Mouse (Mus musculus): ENCODE data around the gene Timm22. TPM values are rescaled to one million over a fixed set of nuclear protein-coding genes. Genes with fewer than 3 reads are reported as not detected.
A peak's percentile ranks its signal among the peaks of the same experiment; 100 is the strongest.

The Timm22 gene
- polyA plus RNA-seq, 1 experiment from 2014 or later, result 117 TPM

DNA sequence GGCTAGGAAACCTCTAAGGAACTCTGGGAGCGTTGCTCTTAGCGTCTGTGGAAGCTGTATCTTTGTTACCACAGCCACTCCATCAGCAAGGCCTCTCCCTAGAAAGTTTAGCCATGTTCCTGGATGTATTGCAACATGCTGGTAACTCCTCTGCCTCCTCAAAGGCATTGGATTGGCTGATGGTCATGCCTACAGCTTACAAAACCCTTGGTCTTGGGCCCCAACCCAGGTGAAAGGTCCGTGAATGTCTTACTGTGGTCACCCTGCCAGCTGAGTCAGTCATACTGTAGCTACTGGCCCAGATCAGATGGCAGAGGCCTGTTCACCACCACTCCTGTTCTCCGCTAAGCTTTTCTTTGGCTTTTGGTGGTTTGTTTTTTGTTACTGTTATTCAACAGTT lies 8.2 kb downstream of the Timm22 start:
- no peak for DNase-seq (ENCODE audit: low spot score)
- WGBS, result 87% methylated on average over 4 of the region's 4 CpGs

DNA sequence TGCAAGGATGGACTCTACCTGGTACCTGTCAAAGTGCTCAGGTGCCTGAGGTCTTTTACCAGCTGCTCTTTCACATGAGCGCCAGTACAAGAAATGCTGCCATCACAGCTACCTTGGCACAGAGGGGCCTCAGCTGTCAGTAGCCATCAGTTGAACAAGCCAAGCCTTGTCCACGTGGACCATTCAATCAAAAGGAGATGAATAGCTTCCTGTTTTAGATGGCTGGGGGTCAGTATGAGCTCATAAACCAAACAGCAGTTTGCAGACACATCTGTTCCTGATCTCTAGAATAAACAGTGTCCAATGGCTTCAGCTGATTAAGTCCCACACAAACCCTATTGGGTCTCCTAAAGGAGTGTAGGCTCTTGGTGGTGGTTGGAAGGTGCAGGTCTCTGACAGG lies 9.2 kb downstream of the Timm22 start:
- no peak overlapping the region for H3K4me3 ChIP-seq (ENCODE audit: low read depth, low read length)
- H3K27me3 ChIP-seq (replicated peaks; ENCODE audit: control insufficient read depth, insufficient read depth, low read length), result no peaks in the 10 kb centered on the region
- no peaks in the 10 kb centered on the region for H3K9me3 ChIP-seq (ENCODE audit: control insufficient read depth, low read length)
- DNase-seq (ENCODE audit: low spot score) (no peak), ATAC-seq (replicated peaks; ENCODE audit: low FRiP score, low TSS enrichment, low read depth) (no peak)
- peaks cover 16% of the 10 kb centered on the region for H3K4me1 ChIP-seq (replicated peaks; ENCODE audit: control insufficient read depth, insufficient read depth, low read length)
- H3K9ac ChIP-seq (ENCODE audit: low read length), result no peak overlapping the region
- no peak overlapping the region for H3K4me2 ChIP-seq (ENCODE audit: low read length)
- H3K27ac ChIP-seq (ENCODE audit: low read depth), result peak overlapping the region; percentile 30; the same call in 1 of the 2 replicates
- peaks cover 85% of the 10 kb centered on the region for H3K36me3 ChIP-seq (ENCODE audit: control insufficient read depth, insufficient read depth, low read length)
- WGBS, result 44% methylated on average over 2 of the region's 2 CpGs

More for the DNA sequence above, 8.2 kb downstream of the Timm22 start:
- Histone ChIP-seq H3K9ac (ENCODE audit: low read length) (no peak overlapping the region), H3K36me3 (ENCODE audit: control insufficient read depth, insufficient read depth, low read length) (peaks cover 87% of the 10 kb centered on the region), H3K9me3 (ENCODE audit: control insufficient read depth, low read length) (no peaks in the 10 kb centered on the region), H3K4me1 (replicated peaks; ENCODE audit: control insufficient read depth, insufficient read depth, low read length) (peaks cover 16% of the 10 kb centered on the region), H3K4me2 (ENCODE audit: low read length) (no peak overlapping the region), H3K27me3 (replicated peaks; ENCODE audit: control insufficient read depth, insufficient read depth, low read length) (no peaks in the 10 kb centered on the region), H3K4me3 (ENCODE audit: low read depth, low read length) (no peak overlapping the region), H3K27ac (ENCODE audit: low read depth) (no peak overlapping the region)
- ATAC-seq (replicated peaks; ENCODE audit: low FRiP score, low TSS enrichment, low read depth), result no peak

DNA sequence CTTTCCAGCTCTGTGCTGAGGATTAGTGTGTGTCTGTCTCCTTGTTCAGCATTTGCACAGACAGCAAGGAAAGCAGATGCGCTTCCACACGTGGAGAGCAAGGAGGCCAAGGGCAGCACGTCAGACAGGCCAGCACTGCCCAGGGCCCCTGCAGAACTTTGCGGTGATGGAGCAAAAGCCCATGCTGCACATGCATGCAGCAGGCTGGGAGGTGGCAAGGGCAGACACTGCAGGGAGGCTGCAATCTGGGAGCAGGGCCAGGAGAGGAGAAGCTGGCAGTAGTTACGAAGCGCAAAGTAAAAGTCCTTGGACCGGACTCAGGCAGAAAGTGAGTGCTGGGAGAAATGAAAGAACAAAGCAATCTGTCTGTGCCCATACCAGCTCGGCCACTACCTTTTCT lies 11.7 kb downstream of the Timm22 start:
- Histone ChIP-seq H3K27ac (ENCODE audit: low read depth) (no peak overlapping the region), H3K4me2 (ENCODE audit: low read length) (no peak overlapping the region), H3K9ac (ENCODE audit: low read length) (no peak overlapping the region), H3K36me3 (ENCODE audit: control insufficient read depth, insufficient read depth, low read length) (peaks cover 90% of the 10 kb centered on the region), H3K4me3 (ENCODE audit: low read depth, low read length) (no peak overlapping the region), H3K4me1 (replicated peaks; ENCODE audit: control insufficient read depth, insufficient read depth, low read length) (peaks cover 16% of the 10 kb centered on the region), H3K9me3 (ENCODE audit: control insufficient read depth, low read length) (no peaks in the 10 kb centered on the region), H3K27me3 (replicated peaks; ENCODE audit: control insufficient read depth, insufficient read depth, low read length) (no peaks in the 10 kb centered on the region)
- ATAC-seq (replicated peaks; ENCODE audit: low FRiP score, low TSS enrichment, low read depth) (no peak), DNase-seq (ENCODE audit: low spot score) (no peak)
- WGBS, result 85% methylated on average over 8 of the region's 8 CpGs

DNA sequence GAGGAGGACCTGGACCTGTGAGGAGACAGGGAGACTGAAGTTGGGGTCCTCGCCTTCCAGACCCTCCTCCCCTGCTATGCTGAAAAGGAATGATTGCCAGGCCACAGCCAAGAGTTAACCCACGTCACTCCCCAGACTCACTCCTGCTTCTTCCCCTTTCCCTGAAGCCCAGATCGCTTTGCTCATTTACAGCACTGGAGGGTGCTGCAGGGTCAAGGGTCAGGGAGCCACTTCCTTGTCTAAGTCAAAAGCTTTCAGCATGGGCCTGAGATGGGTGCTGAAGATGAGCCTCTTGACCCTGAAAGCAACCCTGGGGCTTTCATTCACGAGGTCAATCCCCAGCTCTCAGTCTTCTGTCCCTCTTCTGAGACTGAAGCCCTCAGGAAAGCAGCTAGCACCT lies 12.4 kb downstream of the Timm22 start:
- peaks cover 16% of the 10 kb centered on the region for H3K4me1 ChIP-seq (replicated peaks; ENCODE audit: control insufficient read depth, insufficient read depth, low read length)
- H3K27me3 ChIP-seq (replicated peaks; ENCODE audit: control insufficient read depth, insufficient read depth, low read length), result no peaks in the 10 kb centered on the region
- H3K27ac ChIP-seq (ENCODE audit: low read depth), result no peak overlapping the region
- 71% methylated on average over 4 of the region's 4 CpGs for WGBS
- H3K4me3 ChIP-seq (ENCODE audit: low read depth, low read length), result no peak overlapping the region
- no peaks in the 10 kb centered on the region for H3K9me3 ChIP-seq (ENCODE audit: control insufficient read depth, low read length)
- H3K4me2 ChIP-seq (ENCODE audit: low read length), result no peak overlapping the region
- H3K36me3 ChIP-seq (ENCODE audit: control insufficient read depth, insufficient read depth, low read length), result peaks cover 90% of the 10 kb centered on the region
- no peak overlapping the region for H3K9ac ChIP-seq (ENCODE audit: low read length)
- DNase-seq (ENCODE audit: low spot score) (no peak), ATAC-seq (replicated peaks; ENCODE audit: low FRiP score, low TSS enrichment, low read depth) (no peak)

DNA sequence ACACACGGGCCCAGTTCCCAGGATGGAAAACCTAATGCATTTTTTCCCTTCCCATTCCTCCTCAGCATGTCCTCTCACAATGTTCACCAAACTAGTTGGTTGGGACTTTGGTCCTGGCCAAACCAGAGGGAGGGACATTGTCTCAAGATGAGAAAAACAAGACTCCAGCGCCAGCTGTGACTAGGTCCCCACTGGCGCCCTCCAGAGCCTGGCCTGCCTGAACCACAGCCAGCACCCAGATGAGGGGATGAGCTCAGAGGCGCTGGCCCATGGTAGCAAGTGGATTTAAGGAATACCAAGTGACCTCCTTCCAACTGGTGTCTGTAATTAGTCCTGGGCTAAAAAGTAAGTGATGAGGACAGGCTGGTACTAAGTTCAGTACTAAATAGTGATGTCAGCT lies 14.1 kb downstream of the Timm22 start:
- WGBS, result 70% methylated on average over 4 of the region's 4 CpGs
- peaks cover 83% of the 10 kb centered on the region for H3K36me3 ChIP-seq (ENCODE audit: control insufficient read depth, insufficient read depth, low read length)

DNA sequence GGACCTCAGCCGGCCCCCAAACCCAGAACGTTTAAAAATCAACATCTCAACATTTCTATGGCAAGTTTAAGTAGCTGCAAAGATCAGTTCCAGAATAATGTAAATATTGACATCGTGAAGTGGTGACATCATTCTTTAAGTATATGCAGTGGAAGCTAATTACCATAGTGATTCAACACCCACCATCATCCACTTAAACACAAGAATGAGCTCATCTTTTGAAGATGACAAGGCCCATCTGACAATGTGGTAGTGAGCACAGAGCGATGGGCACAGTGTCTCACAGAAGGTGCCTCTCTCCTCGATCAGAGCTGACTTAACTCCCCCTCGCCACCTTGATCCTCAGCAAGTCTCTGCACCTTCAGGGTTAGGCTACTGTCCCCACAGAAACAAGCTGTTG lies 19.0 kb downstream of the Timm22 start:
- H3K4me1 ChIP-seq (replicated peaks; ENCODE audit: control insufficient read depth, insufficient read depth, low read length), result peaks cover 26% of the 10 kb centered on the region; the same call in 1 of the 2 replicates
- peaks cover 45% of the 10 kb centered on the region for H3K36me3 ChIP-seq (ENCODE audit: control insufficient read depth, insufficient read depth, low read length)
- ATAC-seq (replicated peaks; ENCODE audit: low FRiP score, low TSS enrichment, low read depth) (0 out of 2 replicates have a peak, but pooled peaks have one; percentile 28), DNase-seq (ENCODE audit: low spot score) (no peak)
- H3K27me3 ChIP-seq (replicated peaks; ENCODE audit: control insufficient read depth, insufficient read depth, low read length), result no peaks in the 10 kb centered on the region
- no peak overlapping the region for H3K9ac ChIP-seq (ENCODE audit: low read length)
- no peaks in the 10 kb centered on the region for H3K9me3 ChIP-seq (ENCODE audit: control insufficient read depth, low read length)
- H3K4me3 ChIP-seq (ENCODE audit: low read depth, low read length), result no peak overlapping the region
- WGBS, result 55% methylated on average over 6 of the region's 6 CpGs
- no peak overlapping the region for H3K4me2 ChIP-seq (ENCODE audit: low read length)
- H3K27ac ChIP-seq (ENCODE audit: low read depth), result peak overlapping the region; percentile 65

More for the DNA sequence above, 14.1 kb downstream of the Timm22 start:
- no peak overlapping the region for H3K4me3 ChIP-seq (ENCODE audit: low read depth, low read length)
- no peaks in the 10 kb centered on the region for H3K27me3 ChIP-seq (replicated peaks; ENCODE audit: control insufficient read depth, insufficient read depth, low read length)
- H3K27ac ChIP-seq (ENCODE audit: low read depth), result no peak overlapping the region
- DNase-seq (ENCODE audit: low spot score), result no peak
- no peak for ATAC-seq (replicated peaks; ENCODE audit: low FRiP score, low TSS enrichment, low read depth)
- H3K4me1 ChIP-seq (replicated peaks; ENCODE audit: control insufficient read depth, insufficient read depth, low read length), result peaks cover 24% of the 10 kb centered on the region
- H3K9me3 ChIP-seq (ENCODE audit: control insufficient read depth, low read length), result no peaks in the 10 kb centered on the region
- no peak overlapping the region for H3K9ac ChIP-seq (ENCODE audit: low read length)
- no peak overlapping the region for H3K4me2 ChIP-seq (ENCODE audit: low read length)

DNA sequence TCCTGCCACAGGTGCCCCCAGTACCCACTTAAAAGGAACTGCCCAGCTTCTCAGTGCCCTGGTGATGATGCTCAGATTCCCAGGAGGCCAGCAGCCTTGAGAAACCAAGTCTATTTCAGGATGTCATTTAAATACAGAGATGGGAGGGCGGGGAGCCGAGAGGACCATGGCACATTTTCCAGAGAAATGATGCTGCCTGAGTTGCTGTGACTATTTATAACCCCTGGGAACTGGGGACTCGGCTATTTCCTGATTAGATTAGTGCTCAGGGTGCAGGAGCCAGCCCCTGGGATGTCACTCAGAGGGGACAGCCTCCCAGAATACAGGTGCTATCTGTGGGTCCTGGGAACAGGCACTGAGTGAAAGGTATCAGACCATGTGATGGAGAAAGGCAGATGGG lies 21.0 kb downstream of the Timm22 start:
- Histone ChIP-seq H3K27me3 (replicated peaks; ENCODE audit: control insufficient read depth, insufficient read depth, low read length) (no peaks in the 10 kb centered on the region), H3K27ac (ENCODE audit: low read depth) (no peak overlapping the region), H3K9ac (ENCODE audit: low read length) (no peak overlapping the region), H3K4me2 (ENCODE audit: low read length) (no peak overlapping the region), H3K9me3 (ENCODE audit: control insufficient read depth, low read length) (no peaks in the 10 kb centered on the region), H3K4me1 (replicated peaks; ENCODE audit: control insufficient read depth, insufficient read depth, low read length) (peaks cover 26% of the 10 kb centered on the region; the same call in 1 of the 2 replicates), H3K4me3 (ENCODE audit: low read depth, low read length) (no peak overlapping the region), H3K36me3 (ENCODE audit: control insufficient read depth, insufficient read depth, low read length) (peaks cover 30% of the 10 kb centered on the region)
- no peak for DNase-seq (ENCODE audit: low spot score)
- ATAC-seq (replicated peaks; ENCODE audit: low FRiP score, low TSS enrichment, low read depth), result no peak
- WGBS, result 71% methylated on average over 3 of the region's 3 CpGs

DNA sequence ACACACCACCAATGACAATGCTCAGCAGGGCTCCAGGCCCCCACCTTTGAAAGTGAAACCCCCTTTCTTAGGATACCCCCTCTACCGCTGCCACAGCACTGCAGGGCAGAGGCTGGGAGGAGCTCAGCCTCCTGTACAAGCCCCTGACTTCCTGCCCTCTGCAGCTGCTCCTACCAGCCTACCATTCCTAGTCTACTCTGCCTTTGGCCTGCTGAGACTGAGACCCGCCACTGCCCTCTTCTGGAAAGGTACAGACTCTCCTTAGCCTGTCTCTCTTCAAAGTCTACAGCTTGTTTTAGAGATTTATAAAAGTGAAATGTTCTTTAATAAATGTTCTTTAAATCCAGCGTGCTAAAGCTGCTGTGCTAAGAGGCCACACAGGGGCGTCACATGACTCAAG lies 22.3 kb downstream of the Timm22 start:
- Histone ChIP-seq H3K4me1 (replicated peaks; ENCODE audit: control insufficient read depth, insufficient read depth, low read length) (peaks cover 26% of the 10 kb centered on the region; the same call in 1 of the 2 replicates), H3K27me3 (replicated peaks; ENCODE audit: control insufficient read depth, insufficient read depth, low read length) (no peaks in the 10 kb centered on the region), H3K36me3 (ENCODE audit: control insufficient read depth, insufficient read depth, low read length) (peaks cover 28% of the 10 kb centered on the region), H3K9ac (ENCODE audit: low read length) (no peak overlapping the region), H3K27ac (ENCODE audit: low read depth) (peak overlapping the region; percentile 27; the same call in 1 of the 2 replicates), H3K9me3 (ENCODE audit: control insufficient read depth, low read length) (no peaks in the 10 kb centered on the region), H3K4me3 (ENCODE audit: low read depth, low read length) (no peak overlapping the region), H3K4me2 (ENCODE audit: low read length) (no peak overlapping the region)
- ATAC-seq (replicated peaks; ENCODE audit: low FRiP score, low TSS enrichment, low read depth) (no peak), DNase-seq (ENCODE audit: low spot score) (no peak)
- 62% methylated on average over 4 of the region's 4 CpGs for WGBS

DNA sequence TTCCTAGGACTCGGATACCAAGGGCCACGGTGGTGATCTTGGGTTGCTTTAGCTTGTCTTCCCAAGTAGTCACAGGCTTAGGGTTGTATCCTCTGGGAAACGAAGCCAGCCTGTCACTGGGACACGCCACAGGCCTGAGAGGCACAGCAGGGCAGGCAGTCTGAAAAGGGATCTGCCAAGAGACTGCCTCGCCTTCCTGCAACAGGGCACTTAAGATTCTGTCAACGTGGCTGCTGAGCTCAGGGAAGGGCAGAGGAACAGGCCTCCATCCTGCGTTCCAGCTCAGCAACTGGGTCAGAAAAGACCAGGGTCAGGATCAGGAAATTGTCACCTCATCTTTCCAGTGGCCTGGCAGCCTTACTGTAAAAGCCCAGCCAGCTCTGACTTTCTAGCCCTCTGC lies 22.8 kb downstream of the Timm22 start:
- H3K27ac ChIP-seq (ENCODE audit: low read depth), result peak overlapping the region; percentile 27; the same call in 1 of the 2 replicates
- WGBS, result 63% methylated on average over 7 of the region's 7 CpGs
- no peaks in the 10 kb centered on the region for H3K9me3 ChIP-seq (ENCODE audit: control insufficient read depth, low read length)
- ATAC-seq (replicated peaks; ENCODE audit: low FRiP score, low TSS enrichment, low read depth), result no peak
- H3K9ac ChIP-seq (ENCODE audit: low read length), result 0 out of 2 replicates have a peak overlapping the region, but pooled peaks have one; percentile 3
- no peak overlapping the region for H3K4me3 ChIP-seq (ENCODE audit: low read depth, low read length)
- no peaks in the 10 kb centered on the region for H3K27me3 ChIP-seq (replicated peaks; ENCODE audit: control insufficient read depth, insufficient read depth, low read length)
- H3K4me2 ChIP-seq (ENCODE audit: low read length), result no peak overlapping the region
- no peak for DNase-seq (ENCODE audit: low spot score)
- peaks cover 26% of the 10 kb centered on the region; the same call in 1 of the 2 replicates for H3K4me1 ChIP-seq (replicated peaks; ENCODE audit: control insufficient read depth, insufficient read depth, low read length)
- peaks cover 27% of the 10 kb centered on the region for H3K36me3 ChIP-seq (ENCODE audit: control insufficient read depth, insufficient read depth, low read length)

All from intestine, embryonic 14.5 days (tissue).